31 mouse cellular contexts compared by ENCODE assay signal in the genomic region with DNA sequence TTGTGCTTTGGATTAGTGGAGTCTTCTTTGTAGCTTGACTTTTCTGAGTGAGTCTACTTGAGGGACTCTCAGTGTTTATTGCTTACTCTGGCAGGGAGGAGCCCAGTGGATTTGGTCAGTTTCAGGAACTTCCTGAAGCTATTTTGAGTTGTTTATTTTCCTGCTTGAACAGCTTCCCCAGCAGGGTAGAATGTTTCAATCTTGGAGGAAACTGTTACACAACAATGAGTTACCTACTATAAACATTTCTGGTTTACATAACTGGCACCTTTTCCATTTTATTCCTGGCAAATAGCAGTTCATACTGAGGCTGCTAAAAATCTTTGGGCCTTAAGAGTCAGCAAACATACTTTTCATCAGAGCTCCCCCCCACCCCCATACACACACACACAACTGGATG. TPM values are rescaled to one million over a fixed set of nuclear protein-coding genes. Genes with fewer than 3 reads are reported as not detected.
A peak's percentile ranks its signal among the peaks of the same experiment; 100 is the strongest.
DNase-seq lines count a peak whose midpoint lies in the region; ATAC-seq lines count a peak whose summit lies in the region.
"Had no signal": no experiment of that assay in that cellular context is flagged by ENCODE, and none has a peak within 500 bp of the region (broad histone marks: within the 10 kb centered on the region; RNA-seq: fewer than 3 reads in every experiment).

No protein-coding gene starts in this region.

- DNase-seq in heart, adult 11 months, result peak; percentile 18
- no peak for DNase-seq in heart, adult 9 months (ENCODE audit: low spot score in 2 of 2)
- no peak for DNase-seq in lung, postnatal 14 days
- peak; percentile 66 for DNase-seq in midbrain, embryonic 11.5 days (ENCODE audit: low spot score, missing footprints)
- DNase-seq: adrenal gland, adult 2 months; adrenal gland, postnatal 14 days; B cell, adult 2 months; cerebellum, adult 11 months; cerebellum, adult 2 months; cerebellum, postnatal 10 days; cerebellum, postnatal 36 days; embryo, embryonic 11 days; gastrocnemius, postnatal 25 days; heart, adult 2 months had no signal

- no peak overlapping the region for H3K4me2 ChIP-seq in lung, embryonic 16.5 days (ENCODE audit: low read depth, low read length)
- H3K4me2 ChIP-seq in midbrain, embryonic 11.5 days, result no peak overlapping the region
- no peak overlapping the region for H3K4me2 ChIP-seq in midbrain, embryonic 15.5 days
- H3K4me2 ChIP-seq: embryonic facial prominence, embryonic 13.5 days; forebrain, embryonic 12.5 days; forebrain, embryonic 15.5 days; heart, embryonic 11.5 days; hindbrain, embryonic 12.5 days; hindbrain, embryonic 15.5 days had no signal

- H3K36me3 ChIP-seq in lung, embryonic 16.5 days (ENCODE audit: control insufficient read depth, insufficient read depth, low read length), result no peaks in the 10 kb centered on the region
- no peaks in the 10 kb centered on the region for H3K36me3 ChIP-seq in midbrain, embryonic 11.5 days (ENCODE audit: control insufficient read depth, insufficient read depth, low read length)
- H3K36me3 ChIP-seq in midbrain, embryonic 15.5 days (replicated peaks), result no peaks in the 10 kb centered on the region
- H3K36me3 ChIP-seq: embryonic facial prominence, embryonic 10.5 days; embryonic facial prominence, embryonic 13.5 days; forebrain, embryonic 12.5 days; forebrain, embryonic 15.5 days; G1E; hindbrain, embryonic 12.5 days; hindbrain, embryonic 15.5 days had no signal

- H3K9ac ChIP-seq in lung, embryonic 16.5 days (ENCODE audit: low read length), result no peak overlapping the region
- H3K9ac ChIP-seq in midbrain, embryonic 11.5 days (ENCODE audit: low read length), result no peak overlapping the region
- H3K9ac ChIP-seq in midbrain, embryonic 15.5 days, result no peak overlapping the region
- H3K9ac ChIP-seq: embryonic facial prominence, embryonic 13.5 days; forebrain, embryonic 12.5 days; forebrain, embryonic 15.5 days; hindbrain, embryonic 12.5 days; hindbrain, embryonic 15.5 days had no signal

- H3K4me3 ChIP-seq in lung, embryonic 16.5 days (ENCODE audit: low read length), result no peak overlapping the region
- H3K4me3 ChIP-seq in midbrain, embryonic 11.5 days (ENCODE audit: low read depth, low read length), result no peak overlapping the region
- no peak overlapping the region for H3K4me3 ChIP-seq in midbrain, embryonic 15.5 days
- H3K4me3 ChIP-seq: embryonic facial prominence, embryonic 10.5 days; embryonic facial prominence, embryonic 13.5 days; erythroblast, embryonic 14.5 days; forebrain, embryonic 12.5 days; forebrain, embryonic 15.5 days; heart, adult 2 months; hindbrain, embryonic 12.5 days; hindbrain, embryonic 15.5 days had no signal

- H3K9me3 ChIP-seq in lung, embryonic 16.5 days (ENCODE audit: control insufficient read depth, low read length), result 0 out of 2 replicates have a peak, but pooled peaks cover 5% of the 10 kb centered on the region
- H3K9me3 ChIP-seq in midbrain, embryonic 11.5 days (ENCODE audit: control insufficient read depth, low read length), result no peaks in the 10 kb centered on the region
- H3K9me3 ChIP-seq in midbrain, embryonic 15.5 days, result no peaks in the 10 kb centered on the region
- H3K9me3 ChIP-seq: embryonic facial prominence, embryonic 10.5 days; embryonic facial prominence, embryonic 13.5 days; forebrain, embryonic 12.5 days; forebrain, embryonic 15.5 days; hindbrain, embryonic 12.5 days; hindbrain, embryonic 15.5 days had no signal

- H3K27me3 ChIP-seq in lung, embryonic 16.5 days (ENCODE audit: control insufficient read depth, insufficient read depth, low read depth, low read length), result no peaks in the 10 kb centered on the region
- no peaks in the 10 kb centered on the region for H3K27me3 ChIP-seq in midbrain, embryonic 11.5 days (ENCODE audit: control insufficient read depth, insufficient read depth, low read length)
- H3K27me3 ChIP-seq in midbrain, embryonic 15.5 days (replicated peaks), result no peaks in the 10 kb centered on the region
- H3K27me3 ChIP-seq: CH12.LX; embryonic facial prominence, embryonic 13.5 days; forebrain, embryonic 12.5 days; forebrain, embryonic 15.5 days; hindbrain, embryonic 12.5 days; Patski had no signal

- peak; percentile 52 for ATAC-seq in lung, embryonic 16.5 days (ENCODE audit: low read depth)
- no peak for ATAC-seq in midbrain, embryonic 11.5 days (ENCODE audit: low FRiP score)
- no peak for ATAC-seq in midbrain, embryonic 15.5 days (replicated peaks)
- ATAC-seq: forebrain, embryonic 15.5 days; Patski had no signal

- peak overlapping the region; percentile 17; the same call in 1 of the 2 replicates for H3K27ac ChIP-seq in lung, embryonic 16.5 days (ENCODE audit: low read length)
- no peak overlapping the region for H3K27ac ChIP-seq in midbrain, embryonic 11.5 days (ENCODE audit: low read depth, low read length)
- H3K27ac ChIP-seq in midbrain, embryonic 15.5 days, result no peak overlapping the region
- H3K27ac ChIP-seq: embryonic facial prominence, embryonic 10.5 days; embryonic facial prominence, embryonic 13.5 days; forebrain, embryonic 12.5 days; forebrain, embryonic 15.5 days; heart, adult 2 months; hindbrain, embryonic 12.5 days; hindbrain, embryonic 15.5 days had no signal

- H3K4me1 ChIP-seq in lung, embryonic 16.5 days (replicated peaks; ENCODE audit: control insufficient read depth, insufficient read depth, low read length), result peaks cover 17% of the 10 kb centered on the region
- H3K4me1 ChIP-seq in midbrain, embryonic 11.5 days (ENCODE audit: control insufficient read depth, insufficient read depth, low read length), result peaks cover 4% of the 10 kb centered on the region; the same call in 1 of the 2 replicates
- peaks cover 14% of the 10 kb centered on the region for H3K4me1 ChIP-seq in midbrain, embryonic 15.5 days

RNA-seq across cellular contexts. Expression of a gene that starts 9.0 kb away (rescaled TPM):
- polyA plus RNA-seq in lung, embryonic 16.5 days (2015; fragmentation: Nextera tagmentation; extraction: Ambion mirVana), result 9.4 and 11.1 TPM in 2 replicates
- polyA plus RNA-seq in midbrain, embryonic 11.5 days (2014; fragmentation: Nextera tagmentation; extraction: Ambion mirVana), result 23.2 and 26.0 TPM in 2 replicates
- polyA plus RNA-seq in midbrain, embryonic 15.5 days (2015; fragmentation: Nextera tagmentation; extraction: Ambion mirVana), result 34.0 and 37.5 TPM in 2 replicates
- polyA plus RNA-seq: erythroblast, embryonic 14.5 days; G1E had no signal

RNA-seq across cellular contexts. Expression of a gene that starts 51.9 kb away (rescaled TPM):
- 0.10 TPM in 1 of 2 replicates, not detected in the other for polyA plus RNA-seq in lung, embryonic 16.5 days (2015; fragmentation: Nextera tagmentation; extraction: Ambion mirVana)
- polyA plus RNA-seq in midbrain, embryonic 11.5 days (2014; fragmentation: Nextera tagmentation; extraction: Ambion mirVana), result 0.11 TPM in 1 of 2 replicates, not detected in the other
- polyA plus RNA-seq in midbrain, embryonic 15.5 days (2015; fragmentation: Nextera tagmentation; extraction: Ambion mirVana), result not detected in 2 replicates
- polyA plus RNA-seq: adrenal gland, adult 2 months; cortical plate, adult 2 months; erythroblast, embryonic 14.5 days; forebrain, embryonic 12.5 days; forebrain, embryonic 15.5 days; G1E; gonadal fat pad, adult 2 months; heart, adult 2 months; heart, embryonic 11.5 days; heart, embryonic 14.5 days; heart, postnatal 0 days; hindbrain, embryonic 12.5 days; hindbrain, embryonic 15.5 days had no signal

Comparison
In these comparisons a context has a peak if more than half of its experiments do, and no peak if none do; other contexts are left out.
1. DNase-seq: peak in heart, adult 11 months (single experiment) and midbrain, embryonic 11.5 days (single experiment); none in heart, adult 9 months (0 of 2) and lung, postnatal 14 days (single experiment).